Mouse (Mus musculus) myocyte (in vitro differentiated cells): ENCODE measurements around the gene Slco1a5.

ENCODE experiments used
- MYOD1 ChIP-seq, 3 experiments: IDR thresholded peaks; one replicate each; pipeline ENCODE4 v1.6.1; 2011; ENCODE audit warnings: control low read depth in 2 of 3, low read depth in 2 of 3, mild to moderate bottlenecking in 2 of 3, moderate library complexity in 1 of 3; ENCODE audit not compliant: insufficient read length in 2 of 3, control insufficient read depth in 1 of 3
- MYOG ChIP-seq, 3 experiments: IDR thresholded peaks; one replicate each; pipeline ENCODE4 v1.6.1; 2011; ENCODE audit warnings: control low read depth in 2 of 3, low read depth in 2 of 3, mild to moderate bottlenecking in 2 of 3; ENCODE audit not compliant: insufficient read length in 2 of 3, control insufficient read depth in 1 of 3, insufficient read depth in 1 of 3
- POLR2A ChIP-seq: IDR thresholded peaks from one replicate; pipeline ENCODE4 v1.6.1; 2011; ENCODE audit warnings: low read depth, mild to moderate bottlenecking, control low read depth, moderate library complexity; ENCODE audit not compliant: insufficient read length
- POLR2AphosphoS2 ChIP-seq: IDR thresholded peaks from one replicate; pipeline ENCODE4 v1.6.1; 2011; ENCODE audit warnings: low read depth, control low read depth; ENCODE audit not compliant: insufficient read length
- SRF ChIP-seq: IDR thresholded peaks from one replicate; pipeline ENCODE4 v1.6.1; 2011; ENCODE audit warnings: low read depth; ENCODE audit not compliant: control insufficient read depth, insufficient read length

DNA sequence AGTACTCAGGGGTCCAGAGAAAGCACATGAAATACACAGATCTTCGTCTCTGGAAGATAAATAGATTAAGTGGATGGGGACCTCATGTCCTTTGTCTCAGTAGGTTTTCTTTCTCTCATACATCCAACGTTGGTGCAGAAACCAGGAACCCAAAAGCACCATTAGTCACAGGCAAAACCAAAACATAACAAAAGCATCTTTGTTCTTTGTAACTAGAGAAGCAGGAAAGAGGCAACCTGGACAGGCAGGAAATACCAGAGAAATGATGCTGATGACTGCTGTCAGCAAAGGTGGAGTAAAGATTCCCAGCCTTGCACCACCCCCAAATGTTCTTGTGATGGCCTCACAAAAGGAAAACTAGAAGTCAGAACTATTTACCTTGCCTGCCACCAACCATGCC is 16.8 kb upstream of the Slco1a5 start:
- TF ChIP-seq MYOG (IDR thresholded peaks at IDR 0.05; ENCODE audit: control insufficient read depth in 1 of 3, insufficient read depth in 1 of 3, insufficient read length in 2 of 3, low read depth in 2 of 3): no peak
- no peak for TF ChIP-seq POLR2AphosphoS2
- TF ChIP-seq MYOD1 (IDR thresholded peaks at IDR 0.05; ENCODE audit: control insufficient read depth in 1 of 3, insufficient read length in 2 of 3, low read depth in 2 of 3): no peak
- TF ChIP-seq POLR2A: no peak
- TF ChIP-seq SRF: no peak
